Mouse (Mus musculus) limb, embryonic 10.5 days (tissue): ENCODE data around the gene Cd300lf. TPM values are rescaled to one million over a fixed set of nuclear protein-coding genes. Genes with fewer than 3 reads are reported as not detected.

Experiments used
- DNase-seq: peaks from one replicate; pipeline ENCODE4 v3.0.0-alpha.2; 2017; ENCODE audit warnings: low spot score
- H3K27ac ChIP-seq: fragments of 300-500 bp; sonication (generic); 2 replicates; pipeline ENCODE4 v1.5.1; 2016; ENCODE audit warnings: mild to moderate bottlenecking
- H3K27me3 ChIP-seq: fragments of 300-500 bp; sonication (generic); 2 replicates; pipeline ENCODE4 v1.6.1; 2016; ENCODE audit warnings: low read depth, mild to moderate bottlenecking; ENCODE audit not compliant: poor library complexity, severe bottlenecking
- H3K36me3 ChIP-seq: fragments of 300-500 bp; sonication (generic); 2 replicates; pipeline ENCODE4 v1.6.1; 2016; ENCODE audit warnings: mild to moderate bottlenecking, moderate library complexity
- H3K4me1 ChIP-seq: fragments of 300-500 bp; sonication (generic); 2 replicates; pipeline ENCODE4 v1.6.1; 2016
- H3K4me3 ChIP-seq: fragments of 300-500 bp; sonication (generic); 2 replicates; pipeline ENCODE4 v1.5.1; 2016; ENCODE audit warnings: mild to moderate bottlenecking, moderate library complexity
- H3K9me3 ChIP-seq: fragments of 300-500 bp; sonication (generic); replicated peaks from 2 replicates; pipeline ENCODE4 v1.6.1; 2016; ENCODE audit warnings: mild to moderate bottlenecking
- WGBS: fragments of 180-500 bp; shearing (Covaris S2); methylation state at CpG from one replicate; pipeline ENCODE4 v1.1.7; 2016; 5-methylcytosine and 5-hydroxymethylcytosine counted together
- polyA plus RNA-seq: library from polyadenylated mRNA; unstranded; fragments of >200 nt; fragmentation: Nextera tagmentation; extraction: Ambion mirVana; gene quantifications from 2 replicates; pipeline ENCODE4 v1.2.1, GENCODE M21; 2016

Cd300lf gene
- polyA plus RNA-seq, 1 experiment from 2014 or later = 0.06 TPM

- DNase-seq = no peak
- peak overlapping the region; percentile 2; the same call in 1 of the 2 replicates for H3K4me3 ChIP-seq
- H3K9me3 ChIP-seq = no peaks in the 10 kb centered on the region
- peaks cover 75% of the 10 kb centered on the region for H3K4me1 ChIP-seq
- no peak overlapping the region for H3K27ac ChIP-seq
- WGBS = 2% methylated on average over 5 of the region's 5 CpGs
- H3K27me3 ChIP-seq = peaks cover 50% of the 10 kb centered on the region
- no peaks in the 10 kb centered on the region for H3K36me3 ChIP-seq
Measured at GRCm38 (mm10) chr11:115155053-115155634, 21.4 kb upstream of the Cd300lf start.

GRCm38 (mm10) chr11:115153699-115154292 is 20.0 kb upstream of the Cd300lf start:
- DNase-seq = peak; percentile 90
- H3K27me3 ChIP-seq = peaks cover 50% of the 10 kb centered on the region
- peaks cover 68% of the 10 kb centered on the region for H3K4me1 ChIP-seq
- WGBS = under 1% methylated on average over 35 of the region's 35 CpGs
- no peaks in the 10 kb centered on the region for H3K9me3 ChIP-seq
- H3K36me3 ChIP-seq = no peaks in the 10 kb centered on the region
- H3K27ac ChIP-seq = no peak overlapping the region
- H3K4me3 ChIP-seq = peak overlapping the region; percentile 36

DNA sequence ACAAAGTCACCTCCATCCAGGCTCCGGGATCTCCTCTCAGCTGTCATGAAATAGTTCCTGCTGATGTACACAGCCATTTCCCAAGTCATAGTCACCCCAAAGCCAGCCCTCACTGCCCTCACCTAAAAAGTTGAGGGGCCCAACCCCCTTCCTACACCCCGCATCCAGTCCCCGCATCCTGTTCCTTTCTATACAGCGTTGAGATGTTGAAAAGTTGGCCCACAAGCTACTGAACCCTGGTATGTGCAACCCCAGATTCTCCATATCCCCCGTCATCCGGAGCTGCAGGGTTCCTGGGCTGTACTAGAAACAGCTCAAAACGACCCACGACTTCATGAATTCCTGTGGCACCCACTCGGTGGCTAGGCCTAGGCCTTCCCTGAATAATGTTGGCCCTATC is 19.3 kb upstream of the Cd300lf start:
- H3K27ac ChIP-seq = no peak overlapping the region
- no peaks in the 10 kb centered on the region for H3K9me3 ChIP-seq
- peaks cover 63% of the 10 kb centered on the region for H3K4me1 ChIP-seq
- 80% methylated on average over 9 of the region's 9 CpGs for WGBS
- H3K36me3 ChIP-seq = no peaks in the 10 kb centered on the region
- H3K4me3 ChIP-seq = no peak overlapping the region
- H3K27me3 ChIP-seq = peaks cover 50% of the 10 kb centered on the region
- no peak for DNase-seq

- peak overlapping the region; percentile 22; the same call in 1 of the 2 replicates for H3K27ac ChIP-seq
- H3K4me1 ChIP-seq = peaks cover 58% of the 10 kb centered on the region
- H3K9me3 ChIP-seq = no peaks in the 10 kb centered on the region
- peaks cover 45% of the 10 kb centered on the region for H3K27me3 ChIP-seq
- no peaks in the 10 kb centered on the region for H3K36me3 ChIP-seq
- 12% methylated on average over 15 of the region's 15 CpGs for WGBS
- H3K4me3 ChIP-seq = peak overlapping the region; percentile 52
- DNase-seq = peak; percentile 89
Measured at GRCm38 (mm10) chr11:115151755-115152429, 18.1 kb upstream of the Cd300lf start.

DNA sequence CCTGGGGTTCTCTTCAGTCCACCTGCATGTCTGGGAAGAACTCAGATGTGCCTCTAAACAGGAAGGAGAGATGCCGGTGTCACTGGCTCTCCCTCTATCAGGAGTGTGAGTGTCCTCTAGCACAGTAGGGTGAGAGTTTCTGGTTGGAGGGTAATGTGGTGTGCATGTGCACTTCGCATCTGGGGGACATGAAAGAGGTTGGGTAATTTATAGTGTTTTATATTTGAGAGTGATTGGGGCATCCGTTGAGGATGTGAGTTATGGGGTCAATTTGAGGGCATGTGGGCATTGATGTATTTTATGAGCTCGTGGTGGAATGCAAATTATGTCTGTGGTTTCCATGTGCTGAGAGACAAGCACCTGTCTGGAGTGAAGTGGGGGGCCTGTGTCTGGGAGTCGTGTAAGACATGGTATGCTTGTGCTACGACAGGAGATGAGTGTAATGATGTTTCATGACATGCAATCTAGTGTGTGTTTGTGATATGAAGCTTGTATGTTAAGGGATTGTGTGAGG is 17.0 kb upstream of the Cd300lf start:
- no peaks in the 10 kb centered on the region for H3K36me3 ChIP-seq
- H3K27ac ChIP-seq = no peak overlapping the region
- peaks cover 56% of the 10 kb centered on the region for H3K4me1 ChIP-seq
- no peaks in the 10 kb centered on the region for H3K9me3 ChIP-seq
- H3K27me3 ChIP-seq = peaks cover 34% of the 10 kb centered on the region
- DNase-seq = no peak
- 56% methylated on average over 6 of the region's 6 CpGs for WGBS
- H3K4me3 ChIP-seq = no peak overlapping the region

- 94% methylated on average over 4 of the region's 4 CpGs for WGBS
- no peak for DNase-seq
- Histone ChIP-seq H3K4me1 (peaks cover 27% of the 10 kb centered on the region), H3K4me3 (no peak overlapping the region), H3K9me3 (no peaks in the 10 kb centered on the region), H3K27ac (no peak overlapping the region), H3K27me3 (peaks cover 4% of the 10 kb centered on the region), H3K36me3 (no peaks in the 10 kb centered on the region)
Measured at GRCm38 (mm10) chr11:115147813-115148212, 14.0 kb upstream of the Cd300lf start.

GRCm38 (mm10) chr11:115141970-115142369 is 8.2 kb upstream of the Cd300lf start:
- no peaks in the 10 kb centered on the region for H3K36me3 ChIP-seq
- DNase-seq = no peak
- H3K4me1 ChIP-seq = 0 out of 2 replicates have a peak, but pooled peaks cover 1% of the 10 kb centered on the region
- WGBS = 89% methylated on average over 2 of the region's 2 CpGs
- no peaks in the 10 kb centered on the region for H3K27me3 ChIP-seq
- no peaks in the 10 kb centered on the region for H3K9me3 ChIP-seq
- H3K27ac ChIP-seq = no peak overlapping the region
- no peak overlapping the region for H3K4me3 ChIP-seq

GRCm38 (mm10) chr11:115138597-115139262 is 4.9 kb upstream of the Cd300lf start:
- H3K36me3 ChIP-seq = no peaks in the 10 kb centered on the region
- H3K27ac ChIP-seq = no peak overlapping the region
- WGBS = 88% methylated on average over 5 of the region's 5 CpGs
- H3K4me1 ChIP-seq = no peaks in the 10 kb centered on the region
- no peak for DNase-seq
- no peaks in the 10 kb centered on the region for H3K9me3 ChIP-seq
- no peak overlapping the region for H3K4me3 ChIP-seq
- no peaks in the 10 kb centered on the region for H3K27me3 ChIP-seq

- Histone ChIP-seq H3K4me3 (no peak overlapping the region), H3K27ac (no peak overlapping the region), H3K36me3 (no peaks in the 10 kb centered on the region), H3K9me3 (no peaks in the 10 kb centered on the region), H3K27me3 (no peaks in the 10 kb centered on the region), H3K4me1 (no peaks in the 10 kb centered on the region)
- 87% methylated on average over 8 of the region's 8 CpGs for WGBS
- DNase-seq = no peak
Measured at GRCm38 (mm10) chr11:115131768-115132381, 1.9 kb downstream of the Cd300lf start.

DNA sequence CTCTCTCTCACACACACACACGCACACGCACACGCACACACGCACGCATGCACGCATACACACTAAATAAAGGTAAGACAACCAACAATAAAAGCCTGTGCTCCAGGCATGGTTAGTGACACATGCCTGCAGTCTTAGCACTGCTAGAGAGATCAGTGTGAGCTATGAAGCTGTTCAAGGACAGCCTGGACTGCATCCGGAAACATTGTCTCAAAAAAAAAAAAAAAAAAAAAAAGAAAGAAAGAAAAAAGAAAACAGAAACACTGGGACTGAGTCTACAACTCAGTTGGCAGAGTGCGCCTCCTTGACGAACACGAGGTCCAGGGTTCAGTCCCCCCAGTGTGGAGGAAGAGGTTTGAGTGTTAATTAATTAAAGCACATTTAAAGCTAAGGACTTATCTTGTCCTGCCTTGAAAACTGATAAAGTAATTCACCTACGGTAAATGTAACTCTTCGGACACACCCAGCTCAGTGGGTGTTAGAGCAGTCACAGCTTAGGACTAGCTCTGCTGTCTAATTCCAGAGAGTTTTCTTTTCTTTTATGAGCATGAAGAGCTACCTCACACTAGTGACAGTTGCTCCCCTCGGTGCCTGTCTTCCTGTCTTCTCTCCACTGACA is 4.2 kb downstream of the Cd300lf start:
- no peaks in the 10 kb centered on the region for H3K27me3 ChIP-seq
- no peaks in the 10 kb centered on the region for H3K9me3 ChIP-seq
- H3K4me1 ChIP-seq = no peaks in the 10 kb centered on the region
- no peaks in the 10 kb centered on the region for H3K36me3 ChIP-seq
- DNase-seq = no peak
- no peak overlapping the region for H3K27ac ChIP-seq
- H3K4me3 ChIP-seq = no peak overlapping the region
- WGBS = 90% methylated on average over 13 of the region's 13 CpGs

- 84% methylated on average over 4 of the region's 4 CpGs for WGBS
- Histone ChIP-seq H3K4me1 (no peaks in the 10 kb centered on the region), H3K9me3 (no peaks in the 10 kb centered on the region), H3K27me3 (no peaks in the 10 kb centered on the region), H3K36me3 (no peaks in the 10 kb centered on the region), H3K4me3 (no peak overlapping the region), H3K27ac (no peak overlapping the region)
- DNase-seq = no peak
Measured at GRCm38 (mm10) chr11:115128483-115128882, 5.3 kb downstream of the Cd300lf start.

DNA sequence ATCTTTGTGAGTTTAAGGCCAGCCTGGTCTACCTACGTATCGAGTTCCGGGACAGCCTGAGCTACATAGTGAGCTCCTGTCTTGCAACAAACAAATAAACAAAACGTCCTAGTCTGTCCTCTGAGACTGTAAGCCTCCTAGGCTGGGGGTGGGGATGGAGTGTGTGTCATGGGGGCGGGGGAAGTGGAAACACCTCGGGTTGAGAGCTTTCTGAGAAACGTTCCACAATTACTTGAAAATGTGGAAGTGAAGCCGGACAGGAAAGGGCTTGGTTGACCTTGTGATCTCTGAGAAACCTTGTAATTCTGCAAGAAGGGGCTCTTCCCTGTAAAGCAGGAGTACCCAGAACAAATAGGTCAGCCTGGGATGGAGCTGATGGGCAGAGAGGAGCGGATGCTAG is 14.4 kb downstream of the Cd300lf start:
- DNase-seq = no peak
- 69% methylated on average over 9 of the region's 9 CpGs for WGBS
- Histone ChIP-seq H3K27me3 (no peaks in the 10 kb centered on the region), H3K27ac (no peak overlapping the region), H3K9me3 (no peaks in the 10 kb centered on the region), H3K4me1 (no peaks in the 10 kb centered on the region), H3K36me3 (no peaks in the 10 kb centered on the region), H3K4me3 (no peak overlapping the region)
